Mouse (Mus musculus) liver, embryonic 12.5 days (tissue): ENCODE data around the gene Cpsf6. TPM values are rescaled to one million over a fixed set of nuclear protein-coding genes. Genes with fewer than 3 reads are reported as not detected.

ENCODE experiments used
- ATAC-seq: fragments of 200-750 bp; cut with Nextera tagmentation; 2 replicates; pipeline ENCODE4 v1.8.0; 2017; ENCODE audit warnings: moderate number of reproducible peaks, mild to moderate bottlenecking, moderate library complexity
- H3K27ac ChIP-seq: fragments of 300-500 bp; sonication (generic); 2 replicates; pipeline ENCODE4 v1.5.1; 2016; ENCODE audit warnings: mild to moderate bottlenecking
- H3K27me3 ChIP-seq: fragments of 300-500 bp; sonication (generic); replicated peaks from 2 replicates; pipeline ENCODE4 v1.6.1; 2016; ENCODE audit warnings: mild to moderate bottlenecking, moderate library complexity
- H3K36me3 ChIP-seq: fragments of 300-500 bp; sonication (generic); 2 replicates; pipeline ENCODE4 v1.6.1; 2016; ENCODE audit warnings: mild to moderate bottlenecking, moderate library complexity
- H3K4me1 ChIP-seq: fragments of 300-500 bp; sonication (generic); 2 replicates; pipeline ENCODE4 v1.6.1; 2016
- H3K4me2 ChIP-seq: fragments of 300-500 bp; sonication (generic); 2 replicates; pipeline ENCODE4 v1.6.1; 2016; ENCODE audit warnings: mild to moderate bottlenecking, moderate library complexity
- H3K4me3 ChIP-seq: fragments of 300-500 bp; sonication (generic); 2 replicates; pipeline ENCODE4 v1.5.1; 2016; ENCODE audit warnings: mild to moderate bottlenecking, moderate library complexity
- H3K9ac ChIP-seq: fragments of 300-500 bp; sonication (generic); 2 replicates; pipeline ENCODE4 v1.6.1; 2016; ENCODE audit warnings: mild to moderate bottlenecking, moderate library complexity
- H3K9me3 ChIP-seq: fragments of 300-500 bp; sonication (generic); replicated peaks from 2 replicates; pipeline ENCODE4 v1.6.1; 2016; ENCODE audit warnings: mild to moderate bottlenecking, moderate library complexity
- WGBS: fragments of 180-500 bp; shearing (Covaris S2); methylation state at CpG from one replicate; pipeline ENCODE4 v1.1.7; 2016; ENCODE audit not compliant: insufficient replicate concordance; 5-methylcytosine and 5-hydroxymethylcytosine counted together
- polyA plus RNA-seq: library from polyadenylated mRNA; unstranded; fragments of >200 nt; fragmentation: Nextera tagmentation; extraction: Ambion mirVana; gene quantifications from 2 replicates; pipeline ENCODE4 v1.2.1, GENCODE M21; 2016

Cpsf6 gene
- polyA plus RNA-seq, 1 experiment from 2014 or later: 92.5 TPM

DNA sequence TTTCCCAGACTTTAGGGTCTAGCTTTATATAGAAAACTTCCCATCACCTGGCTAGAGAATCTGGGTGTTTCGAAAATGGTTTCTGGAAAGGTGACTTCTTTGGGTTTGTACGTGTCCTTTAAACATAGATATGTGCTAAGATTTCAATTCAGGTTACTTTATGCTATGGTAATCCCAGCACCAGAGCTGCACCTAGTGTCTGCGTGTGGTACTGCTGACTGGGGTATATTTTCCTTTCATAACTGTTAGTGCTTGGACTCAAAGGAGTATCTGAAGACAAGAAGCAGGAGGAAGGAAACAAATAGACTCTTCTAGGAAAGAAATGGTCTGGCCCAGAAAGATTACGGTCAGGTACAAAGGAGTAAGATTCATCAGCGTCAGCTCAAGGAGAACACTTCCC is 49.3 kb downstream of the Cpsf6 start:
- Histone ChIP-seq H3K27ac (no peak overlapping the region), H3K9ac (no peak overlapping the region), H3K4me1 (no peaks in the 10 kb centered on the region), H3K4me2 (no peak overlapping the region), H3K9me3 (no peaks in the 10 kb centered on the region), H3K4me3 (no peak overlapping the region), H3K36me3 (no peaks in the 10 kb centered on the region), H3K27me3 (no peaks in the 10 kb centered on the region)
- ATAC-seq: no peak
- WGBS: 49% methylated on average over 5 of the region's 5 CpGs

DNA sequence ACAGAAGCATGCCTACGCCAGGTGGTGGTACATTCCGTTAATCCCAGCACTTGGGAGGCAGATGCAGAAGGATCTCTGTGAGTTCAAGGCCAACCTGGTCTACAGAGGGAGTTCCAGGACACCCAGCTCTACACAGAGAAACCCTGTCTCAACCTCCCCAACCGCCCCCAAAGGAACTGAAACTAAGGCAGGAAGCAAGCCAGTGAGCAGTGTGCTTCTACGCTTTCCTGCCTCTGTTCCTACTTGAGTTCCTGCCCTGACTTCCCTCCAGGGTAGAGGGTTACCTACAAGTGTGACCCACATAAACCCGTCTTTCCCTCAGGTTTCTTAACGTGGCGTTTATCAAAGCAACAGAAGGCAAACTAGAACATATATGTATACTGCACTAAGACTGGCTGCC is 56.0 kb downstream of the Cpsf6 start:
- 65% methylated on average over 7 of the region's 7 CpGs for WGBS
- ATAC-seq: no peak
- H3K4me1 ChIP-seq: no peaks in the 10 kb centered on the region
- no peaks in the 10 kb centered on the region for H3K27me3 ChIP-seq
- no peaks in the 10 kb centered on the region for H3K9me3 ChIP-seq
- H3K4me2 ChIP-seq: no peak overlapping the region
- H3K9ac ChIP-seq: no peak overlapping the region
- H3K4me3 ChIP-seq: no peak overlapping the region
- H3K36me3 ChIP-seq: no peaks in the 10 kb centered on the region
- no peak overlapping the region for H3K27ac ChIP-seq

DNA sequence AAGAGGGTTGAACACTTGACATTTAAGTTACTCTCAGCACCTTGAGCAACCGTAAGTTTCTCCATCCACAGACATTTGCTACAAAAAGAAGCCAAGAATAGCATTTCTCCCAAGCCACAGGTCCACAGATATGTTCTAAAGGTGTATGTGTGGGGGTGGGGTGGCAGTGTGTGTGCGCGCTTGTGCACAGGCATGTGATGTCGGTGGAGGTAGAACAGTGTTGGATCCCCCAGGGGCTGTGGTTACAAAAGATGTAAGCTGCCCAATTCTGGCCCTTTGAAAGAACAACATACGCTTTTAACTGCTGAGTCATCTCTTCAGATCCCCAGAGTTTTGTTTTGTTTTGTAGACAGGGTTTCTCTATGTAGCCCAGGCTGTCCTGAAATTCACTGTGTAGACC is 57.2 kb downstream of the Cpsf6 start:
- Histone ChIP-seq H3K9ac (no peak overlapping the region), H3K27ac (no peak overlapping the region), H3K4me2 (no peak overlapping the region), H3K4me3 (no peak overlapping the region), H3K36me3 (no peaks in the 10 kb centered on the region), H3K4me1 (no peaks in the 10 kb centered on the region), H3K9me3 (no peaks in the 10 kb centered on the region), H3K27me3 (no peaks in the 10 kb centered on the region)
- ATAC-seq: no peak
- WGBS: 86% methylated on average over 5 of the region's 5 CpGs

DNA sequence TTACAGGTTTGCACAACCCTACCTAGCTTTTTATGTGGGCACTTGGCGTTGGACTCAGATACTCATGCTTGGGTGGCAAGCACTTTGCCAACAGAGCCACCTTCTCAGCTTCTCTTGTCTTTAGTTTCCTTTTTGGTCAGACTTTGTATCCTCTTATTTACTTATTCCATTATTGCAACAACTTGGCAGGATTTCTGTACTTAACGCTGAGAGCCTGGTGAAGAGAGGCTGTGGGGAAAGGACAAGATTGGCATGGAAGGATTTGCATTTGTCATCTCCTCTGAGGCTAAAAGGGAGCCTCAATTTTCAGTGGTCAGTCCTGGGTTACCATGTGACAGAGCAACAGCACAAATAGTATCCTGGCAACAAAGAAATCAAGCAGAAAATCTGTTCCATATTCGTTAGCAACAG is 59.2 kb downstream of the Cpsf6 start:
- Histone ChIP-seq H3K9ac (no peak overlapping the region), H3K36me3 (no peaks in the 10 kb centered on the region), H3K9me3 (no peaks in the 10 kb centered on the region), H3K27me3 (no peaks in the 10 kb centered on the region), H3K4me2 (no peak overlapping the region), H3K4me3 (no peak overlapping the region), H3K27ac (no peak overlapping the region), H3K4me1 (no peaks in the 10 kb centered on the region)
- no peak for ATAC-seq
- 76% methylated on average over 3 of the region's 3 CpGs for WGBS

DNA sequence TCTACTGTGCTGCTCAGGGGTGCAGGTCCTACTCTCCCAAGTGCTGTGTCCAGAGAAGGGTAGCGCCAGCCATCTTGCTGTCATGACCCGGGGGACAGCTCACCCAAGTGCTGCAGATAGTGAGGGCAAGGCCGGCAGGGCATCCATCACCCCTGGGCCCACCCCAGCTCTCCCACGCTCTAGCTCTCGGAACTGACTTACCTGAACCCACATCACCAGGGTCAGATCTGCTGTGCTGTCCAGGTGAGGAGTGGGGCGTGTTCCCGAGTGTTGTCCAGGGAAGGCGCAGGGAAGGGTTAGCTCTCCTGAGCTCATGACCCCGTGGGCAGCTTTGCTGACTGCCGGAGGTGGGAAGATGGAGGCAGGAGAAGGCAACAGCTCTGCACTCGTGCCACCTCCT is 63.4 kb downstream of the Cpsf6 start:
- no peak overlapping the region for H3K27ac ChIP-seq
- no peaks in the 10 kb centered on the region for H3K9me3 ChIP-seq
- no peak overlapping the region for H3K4me3 ChIP-seq
- WGBS: 77% methylated on average over 11 of the region's 11 CpGs
- H3K4me2 ChIP-seq: no peak overlapping the region
- no peak for ATAC-seq
- H3K36me3 ChIP-seq: no peaks in the 10 kb centered on the region
- no peaks in the 10 kb centered on the region for H3K27me3 ChIP-seq
- H3K4me1 ChIP-seq: no peaks in the 10 kb centered on the region
- no peak overlapping the region for H3K9ac ChIP-seq

DNA sequence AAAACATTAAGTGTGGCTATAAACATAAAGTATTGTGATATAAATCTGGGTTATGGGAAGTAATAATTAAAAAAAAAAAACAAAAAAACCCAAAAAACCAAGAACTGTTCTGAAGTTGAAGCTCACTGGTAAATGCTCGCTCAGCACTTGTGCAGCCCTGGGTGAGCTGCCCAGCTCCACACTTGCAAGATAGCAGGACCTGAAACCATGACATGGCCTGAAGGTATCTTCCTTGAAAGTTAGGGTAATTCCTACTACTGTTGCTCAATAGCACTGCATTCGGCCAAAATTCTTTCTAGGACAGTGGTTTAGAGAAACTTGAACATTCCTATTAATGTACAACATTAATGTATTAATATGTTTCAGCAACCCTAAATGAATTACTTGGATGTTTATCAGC is 66.7 kb downstream of the Cpsf6 start:
- no peak for ATAC-seq
- 67% methylated on average over 2 of the region's 2 CpGs for WGBS

DNA sequence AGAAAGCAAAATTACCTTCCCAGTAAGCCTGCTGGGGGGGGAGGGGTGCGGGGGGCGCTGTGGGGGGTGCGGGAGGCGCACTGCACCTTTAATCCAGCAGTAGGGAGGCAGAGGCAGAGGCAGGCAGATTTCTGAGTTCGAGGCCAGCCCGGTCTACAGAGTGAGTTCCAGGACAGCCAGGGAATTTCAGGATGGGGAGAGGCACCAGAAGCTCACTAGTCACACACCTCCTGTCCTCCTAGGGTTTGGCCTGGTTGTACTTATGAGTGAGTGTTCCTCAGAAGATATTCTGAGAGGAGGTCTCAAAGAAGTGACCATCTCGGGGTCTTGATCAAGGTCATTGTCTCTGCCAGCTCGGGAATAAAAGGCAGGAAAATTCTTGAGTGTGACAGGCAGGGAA is 67.6 kb downstream of the Cpsf6 start:
- H3K4me3 ChIP-seq: no peak overlapping the region
- H3K9ac ChIP-seq: no peak overlapping the region
- 74% methylated on average over 8 of the region's 8 CpGs for WGBS

More for the DNA sequence above, 66.7 kb downstream of the Cpsf6 start:
- Histone ChIP-seq H3K36me3 (no peaks in the 10 kb centered on the region), H3K4me2 (no peak overlapping the region), H3K9me3 (no peaks in the 10 kb centered on the region), H3K4me3 (no peak overlapping the region), H3K27me3 (no peaks in the 10 kb centered on the region), H3K27ac (no peak overlapping the region), H3K4me1 (no peaks in the 10 kb centered on the region), H3K9ac (no peak overlapping the region)

DNA sequence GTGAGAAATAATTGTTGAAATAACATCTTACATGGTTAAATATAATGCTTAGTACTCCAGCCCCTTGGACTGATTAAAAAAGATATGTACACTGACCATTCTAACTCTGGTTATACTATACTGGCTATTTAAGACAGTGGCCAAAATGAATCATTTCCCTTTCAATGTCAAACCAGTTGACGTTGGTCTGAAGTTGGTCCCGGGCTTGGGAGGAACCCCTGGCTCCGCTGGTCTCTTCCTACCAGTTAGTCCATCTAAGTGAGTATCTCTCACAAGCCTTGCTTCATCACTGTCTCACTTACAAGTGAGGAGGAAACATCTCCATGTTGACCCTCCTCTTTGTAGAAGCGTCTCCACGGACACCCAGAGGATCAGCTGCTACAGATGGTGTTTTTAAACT is 75.4 kb downstream of the Cpsf6 start:
- Histone ChIP-seq H3K27ac (no peak overlapping the region), H3K27me3 (no peaks in the 10 kb centered on the region), H3K4me2 (no peak overlapping the region), H3K9me3 (no peaks in the 10 kb centered on the region), H3K4me1 (peaks cover 5% of the 10 kb centered on the region; the same call in 1 of the 2 replicates), H3K4me3 (no peak overlapping the region), H3K36me3 (no peaks in the 10 kb centered on the region), H3K9ac (no peak overlapping the region)
- ATAC-seq: no peak
- WGBS: 52% methylated on average over 5 of the region's 5 CpGs

More for the DNA sequence above, 67.6 kb downstream of the Cpsf6 start:
- Histone ChIP-seq H3K27ac (no peak overlapping the region), H3K9me3 (no peaks in the 10 kb centered on the region), H3K4me1 (no peaks in the 10 kb centered on the region), H3K36me3 (no peaks in the 10 kb centered on the region), H3K27me3 (no peaks in the 10 kb centered on the region), H3K4me2 (no peak overlapping the region)
- no peak for ATAC-seq

DNA sequence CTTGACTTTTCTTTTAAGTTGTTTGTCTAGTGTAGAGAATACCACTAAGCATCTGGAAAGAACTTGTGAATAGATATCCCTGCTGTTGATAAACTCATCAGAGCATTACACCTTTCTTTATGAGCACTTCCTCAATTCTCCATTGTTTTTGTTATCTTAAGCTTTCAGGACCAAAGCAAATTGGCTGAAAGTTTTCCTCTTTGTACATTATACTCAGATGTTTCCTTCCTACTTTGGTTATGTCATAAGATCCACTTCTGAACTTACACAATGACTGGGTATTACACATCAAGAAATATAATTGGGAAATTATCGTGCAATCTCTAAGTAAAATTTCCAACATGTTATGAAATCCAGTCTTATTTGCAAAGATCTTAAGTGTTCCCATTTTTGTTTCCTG is 78.1 kb downstream of the Cpsf6 start:
- 51% methylated on average over 1 of the region's 1 CpGs for WGBS
- H3K9ac ChIP-seq: no peak overlapping the region
- no peak overlapping the region for H3K4me2 ChIP-seq
- no peaks in the 10 kb centered on the region for H3K9me3 ChIP-seq
- no peaks in the 10 kb centered on the region for H3K36me3 ChIP-seq
- H3K27me3 ChIP-seq: no peaks in the 10 kb centered on the region
- H3K4me1 ChIP-seq: peaks cover 5% of the 10 kb centered on the region; the same call in 1 of the 2 replicates
- no peak overlapping the region for H3K27ac ChIP-seq
- H3K4me3 ChIP-seq: no peak overlapping the region
- ATAC-seq: no peak

DNA sequence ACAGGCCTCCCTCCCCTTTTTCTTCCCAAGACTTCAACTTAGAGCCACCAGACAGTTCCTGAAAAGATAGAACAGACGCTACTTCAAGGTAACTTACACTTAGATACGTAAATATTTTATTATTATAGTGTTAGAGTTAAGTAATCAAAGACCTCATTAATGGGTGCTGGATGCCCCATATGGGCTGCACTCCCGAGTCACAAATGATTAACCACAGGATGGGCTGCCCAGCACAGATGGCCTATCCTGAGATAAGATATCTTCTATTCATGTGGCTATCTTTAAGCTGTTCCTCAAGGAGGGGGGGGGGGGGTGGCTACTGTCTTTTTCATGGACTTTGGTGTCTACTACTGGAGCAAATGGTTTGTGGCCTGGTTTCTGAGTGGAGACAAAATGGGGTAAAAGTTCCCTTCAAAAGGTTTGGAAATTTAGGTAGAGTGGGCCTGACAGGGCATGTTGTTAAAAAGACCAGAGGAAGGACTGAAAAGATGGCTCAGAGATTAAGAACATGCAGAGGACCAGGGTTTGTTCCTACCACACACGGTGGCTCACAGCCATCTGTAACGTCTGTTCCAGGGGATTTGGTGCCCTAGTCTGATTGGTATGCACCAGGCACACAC is 79.8 kb downstream of the Cpsf6 start:
- H3K4me3 ChIP-seq: no peak overlapping the region
- no peak overlapping the region for H3K27ac ChIP-seq
- H3K27me3 ChIP-seq: no peaks in the 10 kb centered on the region
- no peaks in the 10 kb centered on the region for H3K9me3 ChIP-seq
- WGBS: 41% methylated on average over 5 of the region's 5 CpGs
- ATAC-seq: peak; percentile 47; the same call in 1 of the 2 replicates
- H3K4me1 ChIP-seq: peaks cover 5% of the 10 kb centered on the region; the same call in 1 of the 2 replicates
- no peak overlapping the region for H3K9ac ChIP-seq
- no peaks in the 10 kb centered on the region for H3K36me3 ChIP-seq
- no peak overlapping the region for H3K4me2 ChIP-seq

DNA sequence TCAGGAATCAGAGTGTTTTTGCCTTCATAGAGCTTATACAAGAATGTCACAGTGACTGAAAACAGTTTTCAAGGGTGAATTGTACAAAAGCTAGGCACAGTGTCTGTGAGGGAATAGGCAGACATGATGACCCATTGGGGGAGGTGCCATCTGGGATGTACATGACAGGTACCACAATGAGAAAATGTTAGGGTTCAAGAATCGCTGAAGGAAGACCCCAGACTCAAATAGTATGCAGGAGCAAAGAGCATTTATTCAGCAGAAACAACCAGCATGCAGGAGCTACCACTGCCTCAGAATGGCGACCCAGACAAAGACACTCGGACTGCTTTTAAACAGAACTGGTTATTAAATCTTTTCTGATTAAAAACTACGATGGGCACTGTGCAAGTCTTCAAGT is 80.7 kb downstream of the Cpsf6 start:
- H3K9me3 ChIP-seq: no peaks in the 10 kb centered on the region
- H3K27ac ChIP-seq: no peak overlapping the region
- H3K36me3 ChIP-seq: no peaks in the 10 kb centered on the region
- H3K9ac ChIP-seq: no peak overlapping the region
- H3K4me3 ChIP-seq: no peak overlapping the region
- H3K4me1 ChIP-seq: peaks cover 5% of the 10 kb centered on the region; the same call in 1 of the 2 replicates
- H3K4me2 ChIP-seq: no peak overlapping the region
- no peak for ATAC-seq
- H3K27me3 ChIP-seq: no peaks in the 10 kb centered on the region
- WGBS: 66% methylated on average over 4 of the region's 4 CpGs

DNA sequence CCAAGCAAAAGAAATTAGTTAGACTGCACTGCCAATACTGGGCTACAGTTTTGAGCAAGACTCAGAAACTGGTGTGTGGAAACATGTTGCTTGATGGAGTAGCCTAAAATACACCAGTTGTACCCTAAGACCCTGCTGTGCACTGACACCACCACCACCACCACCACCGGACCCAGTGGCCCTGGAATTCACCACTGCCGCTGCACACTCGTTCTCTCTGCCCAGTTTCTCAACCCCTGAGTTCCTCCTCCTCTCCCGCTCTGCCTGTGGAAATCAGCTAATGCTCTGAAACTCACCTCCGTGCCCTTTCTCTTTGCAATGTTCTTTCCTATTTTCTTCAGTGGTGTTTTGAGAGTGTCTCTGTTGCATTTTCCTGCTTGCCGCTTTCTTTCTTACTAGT is 81.5 kb downstream of the Cpsf6 start:
- H3K36me3 ChIP-seq: no peaks in the 10 kb centered on the region
- ATAC-seq: no peak
- H3K4me3 ChIP-seq: no peak overlapping the region
- H3K4me2 ChIP-seq: no peak overlapping the region
- H3K9me3 ChIP-seq: no peaks in the 10 kb centered on the region
- H3K27me3 ChIP-seq: no peaks in the 10 kb centered on the region
- H3K9ac ChIP-seq: no peak overlapping the region
- WGBS: 68% methylated on average over 6 of the region's 6 CpGs
- H3K4me1 ChIP-seq: peaks cover 5% of the 10 kb centered on the region; the same call in 1 of the 2 replicates
- no peak overlapping the region for H3K27ac ChIP-seq
